Mouse (Mus musculus) layer of hippocampus, postnatal 25 days (tissue): Measurements from ENCODE around the gene F830045P16Rik. TPM values are rescaled to one million over a fixed set of nuclear protein-coding genes. Genes with fewer than 3 reads are reported as not detected.
"Not testable (repeated sequence)": the region's sequence is repeated elsewhere in the genome, so short reads cannot be mapped to it uniquely, and the experiment has no call there.

ENCODE experiments used
- DNase-seq, 2 experiments: peaks; one replicate each; pipeline ENCODE4 v3.0.0; 2022; ENCODE audit warnings: mixed read lengths in 2 of 2, low spot score in 1 of 2; ENCODE audit errors: extremely low spot score in 1 of 2
- total RNA-seq, 2 experiments: library from RNA; stranded (reverse); gene quantifications; 2 replicates each; pipeline ENCODE4 v1.2.3; 2021

Gene F830045P16Rik
- total RNA-seq, 2 experiments from 2014 or later, result 0.44 TPM; not detected in 1

DNA sequence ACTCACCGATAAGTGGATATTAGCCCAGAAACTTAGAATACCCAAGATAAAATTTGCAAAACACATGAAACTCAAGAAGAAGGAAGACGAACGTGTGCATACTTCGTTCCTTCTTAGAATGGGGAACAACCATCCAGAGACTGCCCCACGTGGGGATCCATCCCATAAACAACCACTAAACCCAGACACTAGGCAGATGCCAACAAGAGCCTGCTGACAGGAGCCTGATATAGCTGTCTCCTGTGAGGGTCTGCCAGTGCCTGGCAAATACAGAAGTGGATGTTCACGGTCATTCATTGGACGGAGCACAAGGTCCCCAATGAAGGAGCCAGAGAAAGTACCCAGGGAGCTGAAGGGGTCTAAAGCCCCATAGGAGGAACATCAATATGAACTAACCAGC, 24.3 kb downstream of the F830045P16Rik start:
- DNase-seq, result not testable (repeated sequence)

- DNase-seq, result peak; percentile 32 to 81
These were observed 33.8 kb downstream of the F830045P16Rik start for GRCm38 (mm10) chr2:129502641-129503040.

GRCm38 (mm10) chr2:129489496-129490285, 46.7 kb downstream of the F830045P16Rik start:
- no peak for DNase-seq

DNA sequence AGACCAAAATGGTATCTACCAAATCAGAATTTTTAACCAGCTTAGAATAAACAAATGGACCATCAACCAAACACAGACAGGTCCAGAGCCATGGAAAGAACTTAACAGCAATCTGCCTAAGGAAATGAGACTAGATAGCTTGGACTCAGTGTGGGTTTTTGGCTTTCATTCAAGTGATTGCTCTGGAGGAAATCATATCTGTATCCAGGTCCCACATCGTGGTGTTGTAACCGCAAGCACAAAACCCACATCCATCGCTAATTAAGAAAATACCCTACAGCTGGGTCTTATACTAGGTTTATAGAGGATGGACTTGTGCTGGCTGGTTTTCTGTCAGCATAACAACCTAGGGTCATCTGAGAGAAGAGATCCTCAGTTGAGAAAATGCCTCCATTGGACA, 53.3 kb downstream of the F830045P16Rik start:
- DNase-seq, result no peak

DNA sequence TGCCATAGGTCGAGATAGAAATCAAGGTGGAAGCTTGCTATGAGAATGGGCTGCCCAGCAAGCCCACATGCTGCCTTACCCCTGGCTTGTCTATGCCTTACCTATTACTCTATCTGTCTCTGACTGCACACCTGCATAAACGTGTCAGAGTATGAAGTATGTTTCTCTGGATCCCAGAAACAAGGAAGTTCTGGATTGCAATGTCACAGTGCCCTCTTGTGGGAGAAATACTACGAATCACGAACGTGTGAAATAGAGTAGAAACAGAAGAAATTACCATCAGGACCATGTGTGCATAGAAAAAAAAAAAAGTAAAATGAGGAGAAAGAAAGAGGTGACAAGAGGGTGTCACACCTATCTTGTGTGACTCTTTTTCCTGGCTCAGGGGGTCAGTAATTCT, 64.5 kb downstream of the F830045P16Rik start:
- peak in 1 of 2 experiments; percentile 16 for DNase-seq

DNA sequence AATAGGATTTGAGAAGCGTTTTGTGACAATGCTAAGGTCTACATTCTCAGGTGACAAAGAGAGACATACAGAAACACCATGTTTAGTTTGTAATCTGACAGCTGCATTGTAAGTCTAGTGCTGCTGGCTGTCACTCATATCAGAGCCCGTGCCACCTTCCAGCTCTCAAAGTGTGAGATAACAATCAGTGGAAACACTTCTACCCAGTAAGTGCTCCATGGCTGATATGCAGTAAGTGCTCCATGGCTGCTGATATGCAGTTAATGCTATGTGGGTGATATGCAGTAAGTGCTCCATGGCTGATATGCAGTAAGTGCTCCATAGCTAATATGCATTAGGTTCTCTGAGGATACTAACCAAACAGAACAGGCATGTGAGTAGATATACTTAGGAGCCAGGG, 65.6 kb downstream of the F830045P16Rik start:
- DNase-seq, result no peak

- not testable (repeated sequence) for DNase-seq
These were observed 97.6 kb downstream of the F830045P16Rik start for GRCm38 (mm10) chr2:129438772-129439171.

- DNase-seq, result no peak
These were observed 101.2 kb downstream of the F830045P16Rik start for GRCm38 (mm10) chr2:129435154-129435553.

DNA sequence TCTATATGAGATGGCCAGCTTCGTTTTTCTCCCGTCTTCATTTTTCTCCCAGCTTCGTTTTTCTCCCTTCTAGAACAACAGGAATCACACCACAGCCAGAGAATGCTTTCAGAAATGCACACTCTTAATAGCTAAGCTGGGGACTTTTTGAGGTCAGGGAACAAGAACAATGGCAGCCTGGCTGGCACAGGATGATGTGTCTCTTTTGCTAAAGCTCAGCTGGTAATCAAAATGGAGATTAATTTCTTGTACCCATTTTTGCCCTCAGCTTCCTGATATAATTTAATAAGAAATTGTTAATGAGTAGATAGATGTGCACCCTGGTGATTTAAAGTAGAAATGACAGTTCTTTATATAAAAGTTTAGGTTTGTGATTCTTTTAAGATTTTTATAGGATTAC, 112.7 kb downstream of the F830045P16Rik start:
- no peak for DNase-seq

GRCm38 (mm10) chr2:129420897-129421561, 115.4 kb downstream of the F830045P16Rik start:
- no peak for DNase-seq

GRCm38 (mm10) chr2:129419361-129419880, 117.0 kb downstream of the F830045P16Rik start:
- DNase-seq, result no peak

GRCm38 (mm10) chr2:129414593-129414992, 121.8 kb downstream of the F830045P16Rik start:
- DNase-seq, result no peak

DNA sequence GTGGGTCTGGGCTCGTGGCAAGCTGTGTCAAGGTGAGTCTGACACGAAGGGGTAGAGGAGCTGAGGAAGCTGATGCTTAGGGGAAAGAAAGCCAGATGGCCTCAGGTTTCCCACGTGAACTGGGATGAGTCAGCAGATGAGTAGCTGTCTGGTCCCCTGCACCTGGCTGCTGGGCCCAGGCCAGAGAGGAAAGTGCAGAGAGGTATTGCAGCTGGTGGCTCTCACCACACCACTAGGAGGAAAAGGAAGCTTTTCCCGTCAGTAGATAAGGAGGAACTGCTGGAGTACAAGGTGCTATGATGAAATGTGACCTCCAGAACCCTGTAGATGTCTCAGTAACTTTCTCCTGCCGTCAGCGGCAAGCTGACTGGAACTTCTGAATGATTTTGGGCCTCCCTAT, 122.9 kb downstream of the F830045P16Rik start:
- DNase-seq, result no peak

DNA sequence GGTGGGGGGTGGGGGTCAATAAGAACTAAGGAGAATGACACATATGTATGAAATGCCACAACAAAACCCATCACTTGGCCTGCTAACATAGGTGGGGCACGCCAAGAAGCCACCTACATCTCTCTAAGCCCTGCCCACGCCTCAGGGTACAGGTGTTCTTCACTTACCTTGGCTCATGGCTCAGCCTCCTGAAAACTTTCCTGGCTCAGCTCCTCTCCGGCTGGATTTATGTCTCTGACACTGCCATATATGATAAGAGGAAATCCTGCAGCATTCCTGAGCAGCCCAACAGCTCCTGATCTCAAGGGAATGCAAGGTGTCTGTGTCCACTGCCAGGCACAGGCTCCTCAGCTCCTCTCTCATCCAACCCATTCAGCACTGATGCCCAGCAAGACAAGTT, 124.8 kb downstream of the F830045P16Rik start:
- DNase-seq, result no peak

GRCm38 (mm10) chr2:129410344-129410743, 126.1 kb downstream of the F830045P16Rik start:
- no peak for DNase-seq

DNA sequence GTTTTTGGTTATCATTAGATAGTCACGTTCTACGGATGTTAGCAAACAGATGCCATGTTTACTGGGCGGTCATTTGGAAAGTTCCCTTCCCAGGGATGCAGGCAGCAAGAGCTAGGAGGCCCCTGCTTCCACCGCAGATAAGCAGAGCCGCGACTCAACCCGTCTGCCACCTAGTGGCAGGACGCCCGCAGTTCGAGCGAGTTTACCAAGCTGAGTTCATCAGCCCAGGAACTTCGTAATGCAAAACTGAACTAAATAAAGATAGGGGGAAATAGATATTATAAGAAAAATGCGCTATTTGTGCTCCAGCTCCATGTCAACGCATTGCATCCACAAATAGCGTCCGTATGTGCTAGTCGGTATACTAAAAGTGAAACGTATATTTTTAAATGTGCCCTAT, 127.9 kb downstream of the F830045P16Rik start:
- peak; percentile 73 to 82 for DNase-seq

Other genes with a start within 250 kb of the F830045P16Rik start
- 1 to 10 TPM in 1 of 2 experiments, under 1 TPM in 1; 0.81 to 1.1 TPM for gene Ckap2l, start 239.4 kb downstream of the F830045P16Rik start, total RNA-seq
- under 1 TPM; 0.61 to 0.69 TPM for gene Il1a, start 226.6 kb downstream of the F830045P16Rik start, total RNA-seq
- gene Il1b, start 165.5 kb downstream of the F830045P16Rik start, total RNA-seq, result not detected
- gene Sirpa, start 56.2 kb upstream of the F830045P16Rik start, total RNA-seq, result 100 to 1,000 TPM; 284 to 286 TPM
- 10 to 100 TPM; 10.4 to 11.8 TPM for gene Pdyn, start 163.2 kb upstream of the F830045P16Rik start, total RNA-seq